ENCODE assay signal across 16 mouse cellular contexts in genomic region chr6:21259031-21259430, GRCm38 (mm10). TPM values are rescaled to one million over a fixed set of nuclear protein-coding genes. Genes with fewer than 3 reads are reported as not detected.
A peak's percentile ranks its signal among the peaks of the same experiment; 100 is the strongest.
DNase-seq lines count a peak whose midpoint lies in the region; ATAC-seq lines count a peak whose summit lies in the region.
"Had no signal": no experiment of that assay in that cellular context is flagged by ENCODE, and none has a peak within 500 bp of the region (broad histone marks: within the 10 kb centered on the region; RNA-seq: fewer than 3 reads in every experiment).

No protein-coding gene starts in this region.

- no peak for ATAC-seq in inflammation-experienced regulatory T-cells, adult 6 months
- ATAC-seq: activated CD4-positive, CD25-positive, alpha-beta regulatory T cell, adult 4 months; forebrain, embryonic 13.5 days; forebrain, postnatal 0 days; intestine, postnatal 0 days; Patski had no signal

- peak; percentile 89 for DNase-seq in brain, adult 2 months (ENCODE audit: low read depth, low spot score)
- DNase-seq in cerebellum, adult 11-12 months = peak; percentile 54
- peak; percentile 80 for DNase-seq in cerebellum, adult 9-10 months
- peak; percentile 42 to 62 for DNase-seq in cerebellum, postnatal 25 days
- DNase-seq in heart, adult 9 months (ENCODE audit: low spot score in 2 of 2) = no peak
- DNase-seq in yolk sac, embryonic 10.5 days (ENCODE audit: low spot score) = no peak
- DNase-seq: adrenal gland, postnatal 14 days; forebrain, postnatal 0 days; gastrocnemius, postnatal 14 days; heart, adult 2 months; heart, postnatal 36 days had no signal

RNA-seq across cellular contexts. Expression of gene Kcnd2, which starts 43.7 kb away (rescaled TPM):
- not detected for polyA plus RNA-seq in inflammation-experienced regulatory T-cells, adult 6 months (2017; shearing (Covaris generic))
- polyA plus RNA-seq: activated CD4-positive, CD25-positive, alpha-beta regulatory T cell, adult 4 months; Patski had no signal

Comparison
In these comparisons a context has a peak if more than half of its experiments do, and no peak if none do; other contexts are left out.
1. DNase-seq: peak in brain, adult 2 months (single experiment), cerebellum, adult 11-12 months (single experiment), cerebellum, adult 9-10 months (single experiment) and cerebellum, postnatal 25 days (2 of 2); none in heart, adult 9 months (0 of 2) and yolk sac, embryonic 10.5 days (single experiment).